Mouse (Mus musculus): ENCODE results near the gene Map3k13. TPM values are rescaled to one million over a fixed set of nuclear protein-coding genes. Genes with fewer than 3 reads are reported as not detected.

Gene Map3k13
- total and polyA plus RNA-seq, 3 experiments: 0.23 to 0.82 TPM; not detected in 1

- Histone ChIP-seq H3K9me3 (replicated peaks; ENCODE audit: insufficient read depth, low read length) (no peaks in the 10 kb centered on the region), H3K4me1 (ENCODE audit: control insufficient read depth in 1 of 2, insufficient read depth in 2 of 2, low read length in 2 of 2) (no peaks in the 10 kb centered on the region), H3K27ac (ENCODE audit: control insufficient read depth, low read depth, low read length) (no peak overlapping the region), H3K79me2 (ENCODE audit: control insufficient read depth, insufficient read depth, low read length, poor library complexity) (no peaks in the 10 kb centered on the region), H3K36me3 (ENCODE audit: control insufficient read depth in 1 of 2, insufficient read depth in 2 of 2, low read length in 2 of 2) (no peaks in the 10 kb centered on the region), H3K4me3 (ENCODE audit: control insufficient read depth in 1 of 2, insufficient read depth in 1 of 2, low read depth in 2 of 2, low read length in 2 of 2) (no peak overlapping the region), H3K9ac (ENCODE audit: control insufficient read depth, low read depth, low read length, poor library complexity, severe bottlenecking) (no peak overlapping the region), H3K27me3 (ENCODE audit: control insufficient read depth in 1 of 2, insufficient read depth in 2 of 2, low read length in 2 of 2) (no peaks in the 10 kb centered on the region)
- DNase-seq (ENCODE audit: low read depth, low spot score): no peak
- no peak for TF ChIP-seq KAT2A (conservative IDR thresholded peaks at IDR 0.05; ENCODE audit: low read depth, low read length)
- no peak for TF ChIP-seq UBTF (IDR thresholded peaks at IDR 0.05; ENCODE audit: borderline replicate concordance, insufficient read depth, low read depth, low read length)
- TF ChIP-seq CHD2 (IDR thresholded peaks at IDR 0.05; ENCODE audit: low read length): no peak
- TF ChIP-seq MYC (IDR thresholded peaks at IDR 0.05; ENCODE audit: low read depth, low read length): no peak
- TF ChIP-seq ZMIZ1 (IDR thresholded peaks at IDR 0.05; ENCODE audit: low read depth, low read length): no peak
- no peak for TF ChIP-seq USF1 (IDR thresholded peaks at IDR 0.05; ENCODE audit: low read depth, low read length)
- TF ChIP-seq TBP (IDR thresholded peaks at IDR 0.05; ENCODE audit: low read depth, low read length): no peak
- TF ChIP-seq TAL1 (IDR thresholded peaks at IDR 0.05; ENCODE audit: low read length): no peak
- TF ChIP-seq MAFK (IDR thresholded peaks at IDR 0.05; ENCODE audit: borderline replicate concordance, low read depth, low read length): no peak
- TF ChIP-seq MEF2A (IDR thresholded peaks at IDR 0.05; ENCODE audit: extremely low read depth, insufficient replicate concordance, low read depth, low read length, poor library complexity, severe bottlenecking): no peak
- no peak for TF ChIP-seq RAD21 (IDR thresholded peaks at IDR 0.05; ENCODE audit: low read depth, low read length)
- TF ChIP-seq ZKSCAN1 (IDR thresholded peaks at IDR 0.05; ENCODE audit: low read depth, low read length): no peak
- TF ChIP-seq SMC3 (IDR thresholded peaks at IDR 0.05; ENCODE audit: low read depth, low read length): no peak
- no peak for TF ChIP-seq NELFE (IDR thresholded peaks at IDR 0.05; ENCODE audit: low read depth, low read length)
- TF ChIP-seq CTCF (IDR thresholded peaks at IDR 0.05 in 2 of 3, conservative IDR thresholded peaks at IDR 0.05 in 1 of 3; ENCODE audit: control insufficient read depth in 1 of 3, insufficient read depth in 1 of 3, low read depth in 2 of 3, low read length in 3 of 3, poor library complexity in 1 of 3, severe bottlenecking in 1 of 3): no peak
- TF ChIP-seq GATA1 (IDR thresholded peaks at IDR 0.05; ENCODE audit: low read depth, low read length): no peak
Observed at GRCm38 (mm10) chr16:21774725-21775124, 19.4 kb upstream of the Map3k13 start.

GRCm38 (mm10) chr16:21778293-21778866 lies 15.8 kb upstream of the Map3k13 start:
- no peaks in the 10 kb centered on the region for H3K79me2 ChIP-seq (ENCODE audit: control insufficient read depth, insufficient read depth, low read length, poor library complexity)
- no peaks in the 10 kb centered on the region for H3K36me3 ChIP-seq (ENCODE audit: control insufficient read depth in 1 of 2, insufficient read depth in 2 of 2, low read length in 2 of 2)
- no peak overlapping the region for H3K27ac ChIP-seq (ENCODE audit: control insufficient read depth, low read depth, low read length)
- peak overlapping the region; percentile 71 to 75 for H3K4me3 ChIP-seq (ENCODE audit: control insufficient read depth in 1 of 2, insufficient read depth in 1 of 2, low read depth in 2 of 2, low read length in 2 of 2)
- DNase-seq (ENCODE audit: low read depth, low spot score): peak; percentile 73
- no peaks in the 10 kb centered on the region for H3K4me1 ChIP-seq (ENCODE audit: control insufficient read depth in 1 of 2, insufficient read depth in 2 of 2, low read length in 2 of 2)
- TF ChIP-seq E2F4 (IDR thresholded peaks at IDR 0.05; ENCODE audit: borderline replicate concordance, low read depth, low read length): no peak
- no peak for TF ChIP-seq SMC3 (IDR thresholded peaks at IDR 0.05; ENCODE audit: low read depth, low read length)
- TF ChIP-seq POLR2A (IDR thresholded peaks at IDR 0.05; ENCODE audit: control insufficient read depth in 1 of 2, insufficient read depth in 1 of 2, low read depth in 1 of 2, low read length in 2 of 2, poor library complexity in 1 of 2): no peak
- TF ChIP-seq HCFC1 (IDR thresholded peaks at IDR 0.05; ENCODE audit: low read depth, low read length): peak; percentile 91
- TF ChIP-seq ZKSCAN1 (IDR thresholded peaks at IDR 0.05; ENCODE audit: low read depth, low read length): no peak
- TF ChIP-seq NRF1 (IDR thresholded peaks at IDR 0.05; ENCODE audit: insufficient read depth, low read depth, low read length, poor library complexity, severe bottlenecking): no peak
- no peak for TF ChIP-seq ZC3H11A (IDR thresholded peaks at IDR 0.05; ENCODE audit: low read depth, low read length)
- no peak for TF ChIP-seq RAD21 (IDR thresholded peaks at IDR 0.05; ENCODE audit: low read depth, low read length)
- TF ChIP-seq BHLHE40 (IDR thresholded peaks at IDR 0.05; ENCODE audit: borderline replicate concordance, low read depth, low read length): no peak
- H3K9me3 ChIP-seq (replicated peaks; ENCODE audit: insufficient read depth, low read length): no peaks in the 10 kb centered on the region
- H3K9ac ChIP-seq (ENCODE audit: control insufficient read depth, low read depth, low read length, poor library complexity, severe bottlenecking): peak overlapping the region; percentile 50
- H3K27me3 ChIP-seq (ENCODE audit: control insufficient read depth in 1 of 2, insufficient read depth in 2 of 2, low read length in 2 of 2): no peaks in the 10 kb centered on the region

Data from MEL (cell line).